Mouse (Mus musculus) urinary bladder, postnatal 36 days (tissue): ENCODE data around the gene Aqp7.
A peak's percentile ranks its signal among the peaks of the same experiment; 100 is the strongest.

Source experiments
- DNase-seq, 2 experiments: peaks; one replicate each; pipeline ENCODE4 v3.0.0; 2022; ENCODE audit warnings: low spot score in 2 of 2, mixed read lengths in 1 of 2

Aqp7 gene

GRCm38 (mm10) chr4:41000842-41001639 lies 46.9 kb downstream of the Aqp7 start:
- DNase-seq = no peak

DNA sequence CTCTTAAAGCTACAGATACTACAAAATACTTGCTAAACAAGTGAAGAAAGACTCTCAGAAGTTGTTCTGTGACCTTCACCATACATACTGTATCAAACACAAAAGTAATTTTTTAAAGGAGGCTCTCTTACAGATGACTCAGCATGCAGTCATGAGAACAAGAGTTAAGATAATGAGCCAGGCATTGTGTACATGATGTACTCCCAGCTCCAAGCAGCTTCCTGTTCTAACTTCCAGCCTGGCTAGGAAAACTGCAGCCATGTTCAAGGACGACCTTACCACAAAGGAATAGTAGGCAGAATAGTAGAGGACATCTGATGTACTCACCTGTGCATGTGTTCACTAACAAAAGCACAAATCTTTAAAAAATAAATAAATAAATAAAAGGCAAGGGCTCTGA lies 47.7 kb downstream of the Aqp7 start:
- DNase-seq = no peak

DNA sequence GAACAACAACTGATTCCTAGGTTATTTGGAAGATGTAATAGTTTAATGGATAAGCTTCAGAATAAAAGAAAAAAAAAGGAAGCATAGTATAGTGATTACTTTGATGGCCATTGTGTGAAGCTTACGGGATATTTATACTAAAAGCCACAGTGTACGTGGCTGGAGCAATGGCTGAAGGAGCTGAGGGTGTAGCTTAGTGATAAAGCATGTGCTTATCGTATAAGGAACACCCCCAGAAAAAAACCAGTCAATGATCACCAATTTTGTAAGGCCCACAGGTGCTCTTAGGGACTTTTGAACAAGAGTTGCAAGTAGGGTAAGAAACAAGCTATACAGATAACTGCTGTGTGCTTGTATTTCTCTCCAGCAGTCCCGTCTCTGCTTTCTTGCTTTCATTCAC lies 50.0 kb downstream of the Aqp7 start:
- no peak for DNase-seq

GRCm38 (mm10) chr4:40996302-40996701 lies 51.6 kb downstream of the Aqp7 start:
- DNase-seq = no peak

GRCm38 (mm10) chr4:40989633-40990032 lies 58.3 kb downstream of the Aqp7 start:
- DNase-seq = no peak

GRCm38 (mm10) chr4:40983686-40984085 lies 64.3 kb downstream of the Aqp7 start:
- DNase-seq = peak in 1 of 2 experiments; percentile 16
